Mouse (Mus musculus) stomach, embryonic 14.5 days (tissue): ENCODE data around the gene Fads2. TPM values are rescaled to one million over a fixed set of nuclear protein-coding genes. Genes with fewer than 3 reads are reported as not detected.

Source experiments
- ATAC-seq: fragments of 200-750 bp; cut with Nextera tagmentation; 2 replicates; pipeline ENCODE4 v1.8.0; 2017; ENCODE audit warnings: low read depth, moderate TSS enrichment; ENCODE audit not compliant: insufficient number of reproducible peaks, insufficient read depth, low FRiP score
- H3K27ac ChIP-seq: fragments of 300-500 bp; sonication (generic); 2 replicates; pipeline ENCODE4 v1.5.1; 2014; ENCODE audit warnings: mild to moderate bottlenecking, low read length, moderate library complexity, mixed read lengths
- H3K27me3 ChIP-seq: fragments of 300-500 bp; sonication (generic); 2 replicates; pipeline ENCODE4 v1.6.1; 2014; ENCODE audit warnings: low read length, control low read depth, mixed read lengths; ENCODE audit not compliant: control insufficient read depth, insufficient read depth
- H3K36me3 ChIP-seq: fragments of 300-500 bp; sonication (generic); 2 replicates; pipeline ENCODE4 v1.6.1; 2014; ENCODE audit warnings: mild to moderate bottlenecking, control low read depth, low read length, moderate library complexity, mixed read lengths; ENCODE audit not compliant: control insufficient read depth, insufficient read depth
- H3K4me1 ChIP-seq: fragments of 300-500 bp; sonication (generic); 2 replicates; pipeline ENCODE4 v1.6.1; 2014; ENCODE audit warnings: low read length, control low read depth, mixed read lengths; ENCODE audit not compliant: control insufficient read depth, insufficient read depth
- H3K4me2 ChIP-seq: fragments of 300-500 bp; sonication (generic); replicated peaks from 2 replicates; pipeline ENCODE4 v1.6.1; 2014; ENCODE audit warnings: low read depth, low read length, control low read depth
- H3K4me3 ChIP-seq: fragments of 300-500 bp; sonication (generic); 2 replicates; pipeline ENCODE4 v1.5.1; 2014; ENCODE audit warnings: low read depth, low read length, control low read depth
- H3K9ac ChIP-seq: fragments of 300-500 bp; sonication (generic); replicated peaks from 2 replicates; pipeline ENCODE4 v1.6.1; 2014; ENCODE audit warnings: low read depth, mild to moderate bottlenecking, control low read depth, low read length, moderate library complexity, mixed read lengths
- H3K9me3 ChIP-seq: fragments of 300-500 bp; sonication (generic); 2 replicates; pipeline ENCODE4 v1.6.1; 2016; ENCODE audit warnings: low read depth, low read length, control low read depth; ENCODE audit not compliant: control insufficient read depth
- WGBS: fragments of 180-500 bp; shearing (Covaris S2); extraction: QIAGEN DNeasy Blood & Tissue Kit; methylation state at CpG from one replicate; pipeline ENCODE4 v1.1.7; 2014; 5-methylcytosine and 5-hydroxymethylcytosine counted together
- polyA plus RNA-seq: library from polyadenylated mRNA; unstranded; fragments of >200 nt; fragmentation: Nextera tagmentation; extraction: Ambion mirVana; gene quantifications from 2 replicates; pipeline ENCODE4 v1.2.1, GENCODE M21; 2014

Fads2 gene
- polyA plus RNA-seq, 1 experiment from 2014 or later, result 49.1 TPM

DNA sequence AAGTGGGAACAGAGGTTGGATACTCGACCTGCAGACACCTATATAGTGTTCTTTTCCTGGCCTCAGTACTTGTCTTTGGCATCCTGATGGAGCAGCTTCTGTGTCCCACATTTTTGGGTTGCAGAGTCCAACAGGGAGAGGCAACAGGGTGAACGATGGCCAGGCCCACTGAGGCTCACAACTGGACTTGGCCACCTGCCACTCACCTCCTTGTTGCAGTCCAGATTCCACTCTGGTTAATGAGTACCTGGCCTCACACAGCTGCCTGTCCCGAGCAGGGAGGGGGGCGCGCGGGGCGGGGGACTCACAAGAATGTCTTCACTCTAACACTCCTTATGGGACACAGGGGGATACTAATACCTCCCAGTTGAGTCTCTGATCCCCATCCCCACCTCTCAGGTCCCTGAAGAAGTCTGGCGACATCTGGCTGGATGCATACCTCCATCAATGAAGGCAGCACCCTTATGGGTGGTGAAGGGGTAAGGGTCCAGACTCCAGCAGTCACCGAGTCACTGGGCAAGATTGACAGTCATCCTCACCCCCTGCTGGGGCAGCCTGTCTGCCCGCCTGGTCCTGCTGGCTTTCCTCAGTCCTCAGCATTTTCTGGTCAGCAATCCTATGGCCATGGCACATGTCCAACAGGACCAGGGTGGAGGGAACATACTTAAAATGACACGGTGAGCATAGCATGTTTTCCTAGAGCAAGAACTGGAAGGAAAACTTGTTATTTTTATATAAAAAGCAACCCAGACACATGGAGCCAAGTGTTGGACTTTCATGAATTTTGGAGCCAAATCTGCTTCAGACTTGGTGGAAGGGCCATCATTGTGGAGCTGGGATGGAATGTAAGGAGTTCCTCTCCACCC lies 43.8 kb downstream of the Fads2 start:
- no peak overlapping the region for H3K4me2 ChIP-seq
- no peak overlapping the region for H3K9ac ChIP-seq
- WGBS, result 47% methylated on average over 11 of the region's 11 CpGs
- ATAC-seq, result peak; percentile 4; the same call in 1 of the 2 replicates
- H3K9me3 ChIP-seq, result no peaks in the 10 kb centered on the region
- H3K4me3 ChIP-seq, result no peak overlapping the region
- H3K27ac ChIP-seq, result no peak overlapping the region
- no peaks in the 10 kb centered on the region; the same call in 1 of the 2 replicates for H3K4me1 ChIP-seq
- H3K36me3 ChIP-seq, result peaks cover 21% of the 10 kb centered on the region; the same call in 1 of the 2 replicates
- H3K27me3 ChIP-seq, result no peaks in the 10 kb centered on the region

DNA sequence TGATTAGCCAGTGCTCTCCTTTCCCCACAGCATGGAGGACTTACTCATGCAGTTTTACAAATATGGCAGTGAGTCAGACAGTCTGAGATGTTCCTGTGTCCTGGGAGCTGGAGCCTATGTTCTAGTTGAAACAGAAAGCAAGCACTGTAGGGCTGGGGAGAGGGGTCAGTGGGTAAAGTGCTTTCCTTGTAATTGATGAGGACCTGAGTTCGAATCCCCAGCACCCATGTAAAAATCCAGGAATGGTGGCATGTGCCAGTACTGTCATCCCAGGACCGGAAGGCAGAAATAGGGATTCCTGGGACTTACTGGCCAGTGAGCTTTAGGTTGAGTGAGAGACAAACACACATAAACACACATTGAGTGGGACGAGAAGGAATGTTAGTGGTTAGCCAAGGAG lies 44.9 kb downstream of the Fads2 start:
- 80% methylated on average over 3 of the region's 3 CpGs for WGBS
- H3K27me3 ChIP-seq, result no peaks in the 10 kb centered on the region
- no peak overlapping the region for H3K4me2 ChIP-seq
- peaks cover 11% of the 10 kb centered on the region; the same call in 1 of the 2 replicates for H3K36me3 ChIP-seq
- no peaks in the 10 kb centered on the region for H3K9me3 ChIP-seq
- no peaks in the 10 kb centered on the region; the same call in 1 of the 2 replicates for H3K4me1 ChIP-seq
- no peak overlapping the region for H3K27ac ChIP-seq
- no peak overlapping the region for H3K9ac ChIP-seq
- ATAC-seq, result no peak
- H3K4me3 ChIP-seq, result no peak overlapping the region

- no peak for ATAC-seq
- H3K36me3 ChIP-seq, result peaks cover 10% of the 10 kb centered on the region; the same call in 1 of the 2 replicates
- H3K9ac ChIP-seq, result no peak overlapping the region
- H3K27ac ChIP-seq, result no peak overlapping the region
- no peaks in the 10 kb centered on the region for H3K9me3 ChIP-seq
- 82% methylated on average over 22 of the region's 22 CpGs for WGBS
- H3K4me2 ChIP-seq, result no peak overlapping the region
- no peaks in the 10 kb centered on the region; the same call in 1 of the 2 replicates for H3K4me1 ChIP-seq
- no peak overlapping the region for H3K4me3 ChIP-seq
- no peaks in the 10 kb centered on the region for H3K27me3 ChIP-seq
Measured at GRCm38 (mm10) chr19:10055783-10056660, 45.5 kb downstream of the Fads2 start.

GRCm38 (mm10) chr19:10055261-10055660 lies 46.3 kb downstream of the Fads2 start:
- Histone ChIP-seq H3K27ac (no peak overlapping the region), H3K4me1 (no peaks in the 10 kb centered on the region; the same call in 1 of the 2 replicates), H3K9me3 (no peaks in the 10 kb centered on the region), H3K4me2 (no peak overlapping the region), H3K9ac (no peak overlapping the region), H3K4me3 (no peak overlapping the region), H3K27me3 (no peaks in the 10 kb centered on the region), H3K36me3 (peaks cover 10% of the 10 kb centered on the region; the same call in 1 of the 2 replicates)
- WGBS, result 75% methylated on average over 3 of the region's 3 CpGs
- no peak for ATAC-seq

- WGBS, result 82% methylated on average over 6 of the region's 6 CpGs
- H3K27ac ChIP-seq, result no peak overlapping the region
- no peak overlapping the region for H3K4me3 ChIP-seq
- peaks cover 10% of the 10 kb centered on the region; the same call in 1 of the 2 replicates for H3K36me3 ChIP-seq
- no peaks in the 10 kb centered on the region for H3K9me3 ChIP-seq
- H3K27me3 ChIP-seq, result no peaks in the 10 kb centered on the region
- no peak overlapping the region for H3K4me2 ChIP-seq
- no peaks in the 10 kb centered on the region; the same call in 1 of the 2 replicates for H3K4me1 ChIP-seq
- no peak overlapping the region for H3K9ac ChIP-seq
- no peak for ATAC-seq
Measured at GRCm38 (mm10) chr19:10054361-10055075, 47.0 kb downstream of the Fads2 start.

DNA sequence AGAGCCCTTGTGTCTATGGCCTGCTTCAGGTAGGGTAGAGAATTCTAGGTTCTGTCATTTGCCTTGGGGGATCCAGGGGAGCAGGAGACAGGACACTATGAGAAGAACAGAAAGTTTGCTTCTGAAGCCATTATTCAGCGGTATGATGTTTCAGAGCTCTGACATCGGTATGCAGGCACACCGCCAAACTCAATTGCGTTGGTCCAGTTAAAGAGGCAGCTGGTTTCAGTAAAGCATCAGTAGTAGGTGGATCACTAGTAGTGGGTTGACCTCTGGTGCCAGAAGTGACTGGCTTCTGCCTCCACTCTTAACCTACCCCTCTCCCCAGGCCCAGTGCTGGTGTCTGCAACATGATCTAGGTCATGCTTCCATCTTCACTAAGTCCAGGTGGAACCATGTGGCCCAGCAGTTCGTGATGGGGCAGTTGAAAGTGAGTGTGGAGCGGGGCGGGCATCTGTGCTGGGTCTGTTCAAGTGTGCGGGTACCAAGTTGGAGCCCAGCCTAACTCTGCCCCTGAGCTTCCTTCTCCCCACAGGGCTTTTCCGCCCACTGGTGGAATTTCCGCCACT lies 47.8 kb downstream of the Fads2 start:
- H3K27me3 ChIP-seq, result no peaks in the 10 kb centered on the region
- 89% methylated on average over 10 of the region's 10 CpGs for WGBS
- peaks cover 9% of the 10 kb centered on the region; the same call in 1 of the 2 replicates for H3K36me3 ChIP-seq
- ATAC-seq, result no peak
- H3K9ac ChIP-seq, result no peak overlapping the region
- no peaks in the 10 kb centered on the region; the same call in 1 of the 2 replicates for H3K4me1 ChIP-seq
- H3K4me3 ChIP-seq, result no peak overlapping the region
- H3K4me2 ChIP-seq, result no peak overlapping the region
- H3K9me3 ChIP-seq, result no peaks in the 10 kb centered on the region
- no peak overlapping the region for H3K27ac ChIP-seq

DNA sequence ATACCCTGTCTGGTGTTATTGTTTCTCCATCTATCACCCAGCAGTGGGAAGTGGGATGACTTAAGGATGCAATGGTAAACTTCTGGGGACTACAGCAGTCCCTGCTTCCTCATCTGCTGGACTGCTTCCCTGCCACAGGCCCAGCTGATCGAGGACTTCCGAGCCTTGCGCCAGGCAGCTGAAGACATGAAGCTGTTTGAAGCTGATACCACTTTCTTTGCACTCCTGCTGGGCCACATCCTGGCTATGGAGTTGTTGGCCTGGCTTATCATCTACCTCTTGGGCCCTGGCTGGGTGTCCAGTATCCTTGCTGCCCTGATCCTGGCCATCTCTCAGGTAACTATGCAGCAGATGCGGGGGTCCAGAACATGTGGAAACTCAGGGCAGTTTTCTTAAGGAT lies 48.8 kb downstream of the Fads2 start:
- Histone ChIP-seq H3K4me2 (no peak overlapping the region), H3K36me3 (peaks cover 5% of the 10 kb centered on the region; the same call in 1 of the 2 replicates), H3K27ac (no peak overlapping the region), H3K9me3 (no peaks in the 10 kb centered on the region), H3K27me3 (no peaks in the 10 kb centered on the region), H3K4me3 (no peak overlapping the region), H3K9ac (no peak overlapping the region), H3K4me1 (no peaks in the 10 kb centered on the region; the same call in 1 of the 2 replicates)
- WGBS, result 86% methylated on average over 4 of the region's 4 CpGs
- no peak for ATAC-seq
